Mouse (Mus musculus): Measurements from ENCODE around the gene Npr2. TPM values are rescaled to one million over a fixed set of nuclear protein-coding genes. Genes with fewer than 3 reads are reported as not detected.

Gene Npr2
- total and polyA plus RNA-seq, 3 experiments = 0.27 to 2.3 TPM; not detected in 1

- Histone ChIP-seq H3K27me3 (ENCODE audit: control insufficient read depth in 1 of 2, insufficient read depth in 2 of 2, low read length in 2 of 2) (no peaks in the 10 kb centered on the region), H3K9ac (ENCODE audit: control insufficient read depth, low read depth, low read length, poor library complexity, severe bottlenecking) (no peak overlapping the region), H3K9me3 (replicated peaks; ENCODE audit: insufficient read depth, low read length) (no peaks in the 10 kb centered on the region), H3K4me3 (ENCODE audit: control insufficient read depth in 1 of 2, insufficient read depth in 1 of 2, low read depth in 2 of 2, low read length in 2 of 2) (no peak overlapping the region), H3K27ac (ENCODE audit: control insufficient read depth, low read depth, low read length) (no peak overlapping the region), H3K4me1 (ENCODE audit: control insufficient read depth in 1 of 2, insufficient read depth in 2 of 2, low read length in 2 of 2) (peaks cover 0 to 2% of the 10 kb centered on the region in 2 experiments; a peak in 1 of 4 replicates), H3K36me3 (ENCODE audit: control insufficient read depth in 1 of 2, insufficient read depth in 2 of 2, low read length in 2 of 2) (no peaks in the 10 kb centered on the region), H3K79me2 (ENCODE audit: control insufficient read depth, insufficient read depth, low read length, poor library complexity) (no peaks in the 10 kb centered on the region)
- TF ChIP-seq TCF12 (IDR thresholded peaks at IDR 0.05; ENCODE audit: low read depth, low read length) = no peak
- no peak for TF ChIP-seq MAFK (IDR thresholded peaks at IDR 0.05; ENCODE audit: borderline replicate concordance, low read depth, low read length)
- no peak for TF ChIP-seq RCOR1 (IDR thresholded peaks at IDR 0.05; ENCODE audit: low read depth, low read length)
- no peak for TF ChIP-seq ELF1 (IDR thresholded peaks at IDR 0.05; ENCODE audit: low read depth, low read length)
- no peak for TF ChIP-seq POLR2AphosphoS5 (IDR thresholded peaks at IDR 0.05; ENCODE audit: borderline replicate concordance, low read depth, low read length)
- no peak for TF ChIP-seq MXI1 (IDR thresholded peaks at IDR 0.05; ENCODE audit: low read depth, low read length)
- no peak for TF ChIP-seq ZKSCAN1 (IDR thresholded peaks at IDR 0.05; ENCODE audit: low read depth, low read length)
- no peak for TF ChIP-seq MEF2A (IDR thresholded peaks at IDR 0.05; ENCODE audit: extremely low read depth, insufficient replicate concordance, low read depth, low read length, poor library complexity, severe bottlenecking)
- TF ChIP-seq ETS1 (IDR thresholded peaks at IDR 0.05; ENCODE audit: low read depth, low read length) = no peak
- no peak for TF ChIP-seq POLR2A (IDR thresholded peaks at IDR 0.05; ENCODE audit: control insufficient read depth in 1 of 2, insufficient read depth in 1 of 2, low read depth in 1 of 2, low read length in 2 of 2, poor library complexity in 1 of 2)
- no peak for TF ChIP-seq MYC (IDR thresholded peaks at IDR 0.05; ENCODE audit: low read depth, low read length)
- no peak for TF ChIP-seq RAD21 (IDR thresholded peaks at IDR 0.05; ENCODE audit: low read depth, low read length)
- no peak for TF ChIP-seq CTCF (IDR thresholded peaks at IDR 0.05 in 2 of 3, conservative IDR thresholded peaks at IDR 0.05 in 1 of 3; ENCODE audit: control insufficient read depth in 1 of 3, insufficient read depth in 1 of 3, low read depth in 2 of 3, low read length in 3 of 3, poor library complexity in 1 of 3, severe bottlenecking in 1 of 3)
- TF ChIP-seq HCFC1 (IDR thresholded peaks at IDR 0.05; ENCODE audit: low read depth, low read length) = no peak
- no peak for TF ChIP-seq NRF1 (IDR thresholded peaks at IDR 0.05; ENCODE audit: insufficient read depth, low read depth, low read length, poor library complexity, severe bottlenecking)
- DNase-seq (ENCODE audit: low read depth, low spot score) = no peak
These were observed 43.2 kb downstream of the Npr2 start for GRCm38 (mm10) chr4:43674974-43675373.

GRCm38 (mm10) chr4:43675608-43676007 lies 43.9 kb downstream of the Npr2 start:
- no peaks in the 10 kb centered on the region for H3K9me3 ChIP-seq (replicated peaks; ENCODE audit: insufficient read depth, low read length)

More at GRCm38 (mm10) chr4:43675608-43676007, 43.9 kb downstream of the Npr2 start:
- Histone ChIP-seq H3K4me1 (ENCODE audit: control insufficient read depth in 1 of 2, insufficient read depth in 2 of 2, low read length in 2 of 2) (no peaks in the 10 kb centered on the region), H3K36me3 (ENCODE audit: control insufficient read depth in 1 of 2, insufficient read depth in 2 of 2, low read length in 2 of 2) (no peaks in the 10 kb centered on the region), H3K4me3 (ENCODE audit: control insufficient read depth in 1 of 2, insufficient read depth in 1 of 2, low read depth in 2 of 2, low read length in 2 of 2) (no peak overlapping the region), H3K27ac (ENCODE audit: control insufficient read depth, low read depth, low read length) (no peak overlapping the region), H3K27me3 (ENCODE audit: control insufficient read depth in 1 of 2, insufficient read depth in 2 of 2, low read length in 2 of 2) (no peaks in the 10 kb centered on the region), H3K79me2 (ENCODE audit: control insufficient read depth, insufficient read depth, low read length, poor library complexity) (no peaks in the 10 kb centered on the region), H3K9ac (ENCODE audit: control insufficient read depth, low read depth, low read length, poor library complexity, severe bottlenecking) (no peak overlapping the region)
- TF ChIP-seq ZMIZ1 (IDR thresholded peaks at IDR 0.05; ENCODE audit: low read depth, low read length) = no peak
- no peak for TF ChIP-seq TCF12 (IDR thresholded peaks at IDR 0.05; ENCODE audit: low read depth, low read length)
- TF ChIP-seq MXI1 (IDR thresholded peaks at IDR 0.05; ENCODE audit: low read depth, low read length) = no peak
- TF ChIP-seq EP300 (IDR thresholded peaks at IDR 0.05; ENCODE audit: low read depth in 1 of 2, low read length in 2 of 2) = no peak
- TF ChIP-seq USF2 (IDR thresholded peaks at IDR 0.05; ENCODE audit: borderline replicate concordance in 1 of 2, insufficient read depth in 1 of 2, low read depth in 1 of 2, low read length in 2 of 2) = no peak
- no peak for DNase-seq (ENCODE audit: low read depth, low spot score)
